Mouse (Mus musculus) ES-Bruce4 (cell line): ENCODE results near the gene Sox2.

Experiments used
- CTCF ChIP-seq: IDR thresholded peaks from one replicate; pipeline ENCODE4 v1.8.1; 2011; ENCODE audit warnings: low read depth, low read length
- POLR2A ChIP-seq: IDR thresholded peaks from one replicate; pipeline ENCODE4 v1.8.1; 2011; ENCODE audit warnings: low read length; ENCODE audit not compliant: insufficient read depth

DNA sequence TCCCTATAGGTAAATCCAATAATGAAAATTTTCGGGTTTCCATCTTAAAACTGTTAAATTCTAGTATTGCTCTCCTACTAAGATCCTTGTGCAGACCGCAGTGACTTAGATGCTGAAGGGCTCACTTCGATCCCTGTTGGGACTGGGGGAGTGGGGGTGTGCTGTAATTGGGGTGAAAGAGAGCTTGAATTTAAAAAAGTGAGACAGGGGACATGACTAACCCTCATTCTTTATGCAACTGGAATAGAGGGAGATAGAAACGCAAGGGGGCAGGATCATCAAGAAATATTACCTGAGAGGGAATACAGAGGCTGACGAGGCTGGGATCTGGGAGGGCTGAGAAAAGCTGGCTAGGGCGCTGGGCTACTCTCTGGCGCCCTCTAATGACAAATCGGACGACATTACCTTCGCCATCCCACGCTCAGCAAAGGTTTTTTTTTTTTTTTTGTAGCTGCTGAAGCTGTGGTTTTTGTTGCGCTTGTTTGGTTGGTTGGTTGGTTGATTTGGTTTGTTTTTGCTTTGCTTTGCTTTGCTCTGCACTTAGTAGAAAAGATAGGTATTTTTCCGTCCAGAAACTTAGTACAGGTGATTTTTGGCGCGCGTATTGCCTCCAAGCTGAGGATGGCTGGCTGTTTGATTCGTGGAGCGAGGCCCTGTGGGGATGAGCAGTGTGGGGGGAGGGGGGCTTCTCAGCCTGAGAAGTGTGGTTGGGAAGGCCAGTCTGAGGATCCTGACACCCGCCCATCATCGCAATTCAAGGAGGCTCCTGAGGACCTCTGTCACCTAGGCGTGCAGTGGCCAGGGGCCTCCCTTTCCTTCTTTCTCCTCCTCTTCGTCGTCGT, 11.0 kb upstream of the Sox2 start:
- TF ChIP-seq POLR2A (no peak), CTCF (peak; percentile 81)
